In the genomic region with DNA sequence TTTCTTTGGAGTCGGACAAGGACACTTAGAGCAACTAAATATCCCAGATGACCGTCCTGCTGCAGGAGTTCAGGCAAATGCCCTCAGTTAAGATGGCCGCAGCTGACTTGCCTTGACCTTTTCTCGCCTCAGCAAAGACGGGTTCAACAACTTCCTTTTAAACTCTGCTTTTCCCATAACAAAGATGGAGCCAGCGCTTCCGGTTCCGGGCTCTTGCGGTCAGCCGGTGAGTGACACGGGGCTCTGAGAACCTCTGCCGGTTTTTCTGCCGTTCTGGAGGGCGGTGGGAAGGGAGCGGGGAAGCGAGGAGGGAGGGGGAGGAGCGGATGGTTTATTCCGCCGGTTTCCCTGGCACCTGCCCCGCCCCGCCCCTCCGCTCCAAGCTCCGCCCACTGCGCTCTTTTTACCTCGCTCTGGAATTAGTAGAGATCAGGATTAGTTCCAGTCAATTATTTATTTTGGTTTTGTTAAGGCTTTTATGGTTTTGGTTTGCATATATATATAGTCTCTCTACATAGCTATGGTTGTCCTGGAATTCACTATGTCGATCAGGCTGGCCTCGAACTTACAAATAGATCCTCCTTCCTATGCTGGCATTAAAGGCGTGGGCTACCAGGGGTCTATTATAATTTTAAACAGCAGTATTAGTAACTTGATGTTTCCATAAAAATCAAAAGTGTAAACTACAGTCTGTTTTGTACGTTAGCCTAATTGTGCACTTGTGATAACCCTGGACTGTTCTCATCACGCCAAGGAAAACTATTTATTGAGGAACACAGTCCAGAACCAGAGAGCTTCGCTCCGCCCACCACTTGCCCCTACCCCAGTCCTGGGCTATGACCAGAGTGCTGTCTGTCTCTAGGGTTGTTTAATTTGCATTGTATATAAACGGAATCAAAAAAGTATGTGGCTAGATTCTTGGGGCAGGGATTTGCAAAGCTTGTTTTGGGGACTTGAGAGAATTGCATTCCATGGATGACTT, we compare ENCODE assay signal across 8 mouse cellular contexts. TPM values are rescaled to one million over a fixed set of nuclear protein-coding genes. Genes with fewer than 3 reads are reported as not detected.
DNase-seq lines count a peak whose midpoint lies in the region; ATAC-seq lines count a peak whose summit lies in the region.

A gene (plus strand): TSS at position 176 of the 982 bp plus-strand sequence.

- H3K27ac ChIP-seq in hindbrain, embryonic 16.5 days (ENCODE audit: low read depth, low read length): peak within 1 kb of the TSS; percentile 72
- peak within 1 kb of the TSS; percentile 66 for H3K27ac ChIP-seq in macrophage

- peaks cover 3% of the 10 kb centered on the region for H3K4me1 ChIP-seq in hindbrain, embryonic 16.5 days (ENCODE audit: control insufficient read depth, insufficient read depth, low read depth, low read length)

- no peaks in the 10 kb centered on the region for H3K36me3 ChIP-seq in hindbrain, embryonic 16.5 days (ENCODE audit: control insufficient read depth, insufficient read depth, low read length)
- no peaks in the 10 kb centered on the region for H3K36me3 ChIP-seq in macrophage (ENCODE audit: inconsistent target)

- H3K9me3 ChIP-seq in hindbrain, embryonic 16.5 days (ENCODE audit: control insufficient read depth, low read length): no peaks in the 10 kb centered on the region

- H3K27me3 ChIP-seq in hindbrain, embryonic 16.5 days (replicated peaks; ENCODE audit: control insufficient read depth, insufficient read depth, low read length): no peaks in the 10 kb centered on the region; the same call in 1 of the 2 replicates

- WGBS in hindbrain, embryonic 16.5 days: 8% methylated on average over 32 of the region's 33 CpGs
- 20% methylated on average over 28 of the region's 33 CpGs for WGBS in macrophage (ENCODE audit: missing documents)

- H3K79me2 ChIP-seq in macrophage (ENCODE audit: inconsistent target): no peaks in the 10 kb centered on the region

- peak; percentile 70 for DNase-seq in WW6 (ENCODE audit: low read depth, low spot score)
- DNase-seq in cerebellum, postnatal 4 days (ENCODE audit: low spot score in 2 of 2): peak; percentile 46 to 81
- peak; percentile 94 for DNase-seq in gastrocnemius, adult 18-20 months (ENCODE audit: low spot score)
- DNase-seq in left cerebral cortex, adult 18-20 months (ENCODE audit: low spot score in 2 of 2): peak; percentile 86 to 89
- peak; percentile 95 for DNase-seq in right cerebral cortex, adult 18-20 months
- DNase-seq in urinary bladder, postnatal 10 days (ENCODE audit: low spot score): peak; percentile 37

- peak; percentile 97 for ATAC-seq in hindbrain, embryonic 16.5 days

- peak within 1 kb of the TSS; percentile 53 for H3K4me3 ChIP-seq in hindbrain, embryonic 16.5 days (ENCODE audit: low read length)
- H3K4me3 ChIP-seq in macrophage (ENCODE audit: inconsistent target): peak within 1 kb of the TSS; percentile 54

- peak within 1 kb of the TSS; percentile 66 for H3K9ac ChIP-seq in hindbrain, embryonic 16.5 days (ENCODE audit: low read depth, low read length)

- peak within 1 kb of the TSS; percentile 63 for H3K4me2 ChIP-seq in hindbrain, embryonic 16.5 days (ENCODE audit: low read length)

RNA-seq across cellular contexts. Expression of the gene that starts here (rescaled TPM):
- total RNA-seq in gastrocnemius, adult 18-20 months (2021): 1 to 10 TPM; 6.8 to 8.2 TPM
- 21.3 and 23.5 TPM in 2 replicates for polyA plus RNA-seq in hindbrain, embryonic 16.5 days (2015; fragmentation: Nextera tagmentation; extraction: Ambion mirVana)
- total RNA-seq in left cerebral cortex, adult 18-20 months (2021): 1 to 10 TPM; 7.9 to 8.7 TPM
- total RNA-seq in macrophage (2018; cell fraction: chromatin; rRNA removed): 10 to 100 TPM in 18 of 26 experiments, 1 to 10 TPM in 8; 4.4 to 34.7 (median 14.0) TPM
- total RNA-seq in macrophage (2018; cell fraction: cytosol; rRNA removed): 10 to 100 TPM in 7 of 26 experiments, 1 to 10 TPM in 19; 3.6 to 13.6 (median 8.6) TPM
- total RNA-seq in macrophage (2018; cell fraction: nucleus; rRNA removed): 10 to 100 TPM in 14 of 26 experiments, 1 to 10 TPM in 12; 4.3 to 24.8 (median 10.4) TPM
- 6.5 to 11.1 TPM (median 6.9 TPM) in 3 replicates for polyA plus RNA-seq in macrophage (2018)

Comparison
In these comparisons a context has a peak if more than half of its experiments do, and no peak if none do; other contexts are left out.
1. Peak in every context shown above with its lines: DNase-seq, ATAC-seq, H3K4me3 ChIP-seq and H3K27ac ChIP-seq.
2. DNase-seq: peak in every context shown above with its lines; median percentile 95 in right cerebral cortex, adult 18-20 months; 94 in gastrocnemius, adult 18-20 months; 88 in left cerebral cortex, adult 18-20 months; 70 in WW6; 64 in cerebellum, postnatal 4 days; 37 in urinary bladder, postnatal 10 days.